Mouse (Mus musculus): ENCODE measurements at regions not wholly inside any gene's neighbourhood (a gene's known extent, or its start where the extent isn't known, plus 50 kb on each side); places are given as distances from the start of the nearest gene placed in this dataset.

DNA sequence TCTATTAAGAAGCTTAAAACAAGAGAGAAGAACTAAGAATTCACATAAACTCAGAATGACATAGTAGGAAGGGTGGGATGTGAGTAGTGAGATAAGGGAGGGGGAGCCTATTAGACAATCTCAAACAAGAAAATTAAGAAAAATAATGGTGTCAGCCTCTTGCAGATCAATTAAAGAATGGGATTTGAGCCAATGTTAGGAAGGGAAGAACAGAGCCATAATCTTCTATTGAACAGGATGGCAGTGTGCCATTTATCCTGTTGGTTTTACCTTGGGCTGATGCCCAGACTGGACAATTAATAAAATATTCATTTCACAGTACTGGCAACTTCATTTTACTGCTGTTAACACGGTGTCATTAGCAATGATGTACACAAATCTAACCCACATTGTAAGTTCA lies 718.0 kb downstream of the Rfpl4b start:
- no peak for TF ChIP-seq CTCF (conservative IDR thresholded peaks at IDR 0.05; ENCODE audit: insufficient read depth, insufficient read length, low read depth, low read length)
- TF ChIP-seq POLR2A (IDR thresholded peaks at IDR 0.05; ENCODE audit: low read depth, low read length): no peak

Data from kidney, adult 2 months (tissue).